Mouse (Mus musculus): ENCODE results near the gene Oasl1. TPM values are rescaled to one million over a fixed set of nuclear protein-coding genes. Genes with fewer than 3 reads are reported as not detected.
"Not testable (repeated sequence)": the region's sequence is repeated elsewhere in the genome, so short reads cannot be mapped to it uniquely, and the experiment has no call there.

The Oasl1 gene
- polyA plus RNA-seq, 1 experiment from 2014 or later, result 0.20 TPM

DNA sequence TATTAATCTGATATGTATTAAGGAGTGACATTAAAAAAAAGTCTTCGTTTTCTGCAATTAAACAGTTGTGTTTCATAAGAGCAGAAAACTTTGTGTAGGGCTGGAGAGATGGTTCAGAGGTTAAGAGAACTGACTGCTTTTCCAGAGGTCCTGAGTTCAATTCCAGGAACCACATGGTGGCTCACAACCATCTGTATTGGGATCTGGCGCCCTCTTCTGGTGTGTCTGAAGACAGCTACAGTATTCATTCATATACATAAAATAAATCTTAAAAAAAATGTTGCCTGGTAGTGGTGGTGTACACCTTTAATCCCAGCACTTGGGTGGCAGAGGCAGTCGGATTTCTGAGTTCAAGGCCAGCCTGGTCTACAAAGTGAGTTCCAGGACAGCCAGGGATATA, 18.1 kb downstream of the Oasl1 start:
- H3K4me2 ChIP-seq (ENCODE audit: low read depth); H3K27ac ChIP-seq (ENCODE audit: low read depth, low read length); ATAC-seq (ENCODE audit: insufficient read depth, low FRiP score, low TSS enrichment); H3K9me3 ChIP-seq (ENCODE audit: control insufficient read depth, low read length); H3K27me3 ChIP-seq (ENCODE audit: control insufficient read depth, insufficient read depth, low read length); H3K9ac ChIP-seq (ENCODE audit: low read length); H3K36me3 ChIP-seq (ENCODE audit: control insufficient read depth, insufficient read depth, low read length); H3K4me1 ChIP-seq (ENCODE audit: control insufficient read depth, insufficient read depth, low read length); DNase-seq (ENCODE audit: low spot score); H3K4me3 ChIP-seq (ENCODE audit: low read depth, low read length): not testable (repeated sequence)
- 56% methylated on average over 3 of the region's 3 CpGs for WGBS

DNA sequence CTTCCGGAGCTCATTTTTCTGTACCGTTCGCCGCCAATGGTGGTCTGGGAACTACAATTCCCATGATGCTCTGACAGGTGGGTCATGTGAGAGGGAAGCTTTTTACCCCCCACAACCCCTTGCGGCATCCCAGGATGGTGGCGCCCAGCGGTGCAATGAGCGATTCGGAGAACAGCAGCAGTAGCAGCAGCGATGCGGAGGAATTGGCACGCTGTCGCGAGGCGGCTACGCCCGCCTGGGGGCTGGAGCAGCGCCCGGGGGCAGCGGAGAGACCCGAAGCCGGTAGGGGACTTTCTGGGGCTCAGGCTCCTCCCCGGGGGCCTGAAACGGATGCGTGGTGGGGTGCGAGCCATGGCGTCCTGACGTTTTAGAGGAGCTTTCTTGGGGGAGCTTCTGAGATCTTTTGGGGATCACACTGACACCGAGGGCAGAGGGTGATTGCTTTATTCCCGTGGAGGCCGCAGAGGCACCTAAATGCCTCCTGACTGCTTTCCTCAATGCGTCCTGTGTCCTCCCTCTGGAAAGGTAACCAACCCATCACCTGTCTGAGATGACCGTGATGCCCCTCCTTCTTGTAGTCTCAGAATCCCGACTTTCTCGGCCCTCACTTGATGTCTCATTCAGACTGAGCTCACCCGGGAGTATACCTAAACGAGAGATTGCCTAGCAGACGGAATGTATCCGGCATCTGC, 19.2 kb downstream of the Oasl1 start, which contains the start of gene 2210016L21Rik:
2210016L21Rik (plus strand) TSS at position 85 of the 692 bp plus-strand sequence.
- peaks cover 5% of the 10 kb centered on the region; the same call in 1 of the 2 replicates for H3K4me1 ChIP-seq (ENCODE audit: control insufficient read depth, insufficient read depth, low read length)
- H3K4me2 ChIP-seq (ENCODE audit: low read depth), result peak within 1 kb of the TSS; percentile 85
- DNase-seq (ENCODE audit: low spot score), result peak; percentile 88
- peak within 1 kb of the TSS; percentile 73 for H3K9ac ChIP-seq (ENCODE audit: low read length)
- peaks cover 2% of the 10 kb centered on the region; the same call in 1 of the 2 replicates for H3K36me3 ChIP-seq (ENCODE audit: control insufficient read depth, insufficient read depth, low read length)
- peak within 1 kb of the TSS; percentile 70 for H3K4me3 ChIP-seq (ENCODE audit: low read depth, low read length)
- WGBS, result 2% methylated on average over 39 of the region's 39 CpGs
- no peak within 1 kb of the TSS for H3K27ac ChIP-seq (ENCODE audit: low read depth, low read length)
- ATAC-seq (ENCODE audit: insufficient read depth, low FRiP score, low TSS enrichment), result peak; percentile 89
- no peaks in the 10 kb centered on the region for H3K27me3 ChIP-seq (ENCODE audit: control insufficient read depth, insufficient read depth, low read length)
- no peaks in the 10 kb centered on the region for H3K9me3 ChIP-seq (ENCODE audit: control insufficient read depth, low read length)

DNA sequence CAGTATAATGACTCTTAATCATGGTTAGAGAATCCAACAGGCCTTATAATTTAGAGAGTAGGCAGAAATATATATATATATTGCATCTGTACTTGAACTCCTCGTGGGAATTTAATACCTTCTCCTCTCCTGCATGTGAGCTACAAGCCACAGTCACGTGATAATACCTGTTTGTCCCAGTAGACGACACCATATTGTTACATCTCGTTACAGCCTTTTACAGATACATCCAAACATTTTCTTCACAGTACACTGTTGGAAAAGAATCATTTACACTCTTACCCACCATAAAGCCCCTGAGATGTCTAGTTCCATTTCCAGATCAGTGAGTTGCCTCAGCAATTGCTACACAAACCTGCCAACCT, 19.7 kb downstream of the Oasl1 start:
- peaks cover 4% of the 10 kb centered on the region for H3K36me3 ChIP-seq (ENCODE audit: control insufficient read depth, insufficient read depth, low read length)
- peaks cover 5% of the 10 kb centered on the region; the same call in 1 of the 2 replicates for H3K4me1 ChIP-seq (ENCODE audit: control insufficient read depth, insufficient read depth, low read length)
- 52% methylated on average over 4 of the region's 4 CpGs for WGBS
- peak overlapping the region; percentile 70 for H3K4me3 ChIP-seq (ENCODE audit: low read depth, low read length)
- no peak for DNase-seq (ENCODE audit: low spot score)
- H3K27me3 ChIP-seq (ENCODE audit: control insufficient read depth, insufficient read depth, low read length), result no peaks in the 10 kb centered on the region
- no peak overlapping the region for H3K27ac ChIP-seq (ENCODE audit: low read depth, low read length)
- no peak for ATAC-seq (ENCODE audit: insufficient read depth, low FRiP score, low TSS enrichment)
- peak overlapping the region; percentile 85 for H3K4me2 ChIP-seq (ENCODE audit: low read depth)
- H3K9ac ChIP-seq (ENCODE audit: low read length), result peak overlapping the region; percentile 73
- no peaks in the 10 kb centered on the region for H3K9me3 ChIP-seq (ENCODE audit: control insufficient read depth, low read length)

DNA sequence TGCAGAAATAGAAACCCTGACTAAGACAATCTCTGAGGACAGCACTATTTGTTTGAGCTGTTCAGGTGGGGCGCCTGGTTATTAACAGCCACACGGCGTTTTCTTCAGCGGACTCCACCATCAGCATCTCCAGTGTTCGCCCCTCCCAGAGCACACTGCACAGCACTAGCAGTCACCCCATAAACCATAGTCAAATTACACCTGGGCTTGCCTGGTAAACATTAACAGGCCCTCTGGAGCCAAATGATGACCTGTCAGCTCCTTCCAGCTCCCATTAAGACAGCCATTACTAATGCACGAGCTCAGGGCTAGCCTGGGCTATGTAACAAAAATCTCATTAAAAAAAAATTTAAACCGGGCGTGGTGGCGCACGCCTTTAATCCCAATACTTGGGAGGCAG, 22.0 kb downstream of the Oasl1 start:
- H3K4me1 ChIP-seq (ENCODE audit: control insufficient read depth, insufficient read depth, low read length), result peaks cover 5% of the 10 kb centered on the region; the same call in 1 of the 2 replicates
- no peak overlapping the region for H3K9ac ChIP-seq (ENCODE audit: low read length)
- DNase-seq (ENCODE audit: low spot score) (no peak), ATAC-seq (ENCODE audit: insufficient read depth, low FRiP score, low TSS enrichment) (no peak)
- no peak overlapping the region for H3K4me3 ChIP-seq (ENCODE audit: low read depth, low read length)
- H3K27me3 ChIP-seq (ENCODE audit: control insufficient read depth, insufficient read depth, low read length), result no peaks in the 10 kb centered on the region
- H3K36me3 ChIP-seq (ENCODE audit: control insufficient read depth, insufficient read depth, low read length), result peaks cover 7% of the 10 kb centered on the region
- no peaks in the 10 kb centered on the region for H3K9me3 ChIP-seq (ENCODE audit: control insufficient read depth, low read length)
- no peak overlapping the region for H3K27ac ChIP-seq (ENCODE audit: low read depth, low read length)
- H3K4me2 ChIP-seq (ENCODE audit: low read depth), result no peak overlapping the region
- 96% methylated on average over 10 of the region's 10 CpGs for WGBS

DNA sequence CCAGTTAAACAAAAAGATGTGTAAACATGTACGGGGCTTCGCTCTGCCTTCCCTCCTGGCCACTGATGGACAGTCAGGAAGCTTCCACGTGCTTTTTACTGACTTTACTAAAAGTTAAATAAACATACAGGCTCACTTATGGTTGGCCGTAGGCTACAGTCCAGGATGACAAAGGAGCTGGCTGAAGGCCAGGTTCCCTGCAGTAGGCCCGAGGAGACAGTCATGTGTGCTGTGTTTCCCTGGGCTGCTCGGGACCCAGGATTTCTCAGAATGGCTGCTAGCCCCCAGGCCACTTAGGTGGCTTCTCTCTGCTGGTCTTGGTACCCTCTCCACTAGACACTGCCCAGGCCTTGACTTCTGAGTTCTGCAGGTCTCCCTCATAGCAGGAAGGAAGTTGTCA, 25.9 kb downstream of the Oasl1 start:
- WGBS, result 76% methylated on average over 6 of the region's 6 CpGs
- H3K4me2 ChIP-seq (ENCODE audit: low read depth), result no peak overlapping the region
- H3K9ac ChIP-seq (ENCODE audit: low read length), result no peak overlapping the region
- H3K4me3 ChIP-seq (ENCODE audit: low read depth, low read length), result no peak overlapping the region
- no peaks in the 10 kb centered on the region for H3K27me3 ChIP-seq (ENCODE audit: control insufficient read depth, insufficient read depth, low read length)
- no peaks in the 10 kb centered on the region for H3K9me3 ChIP-seq (ENCODE audit: control insufficient read depth, low read length)
- no peak for DNase-seq (ENCODE audit: low spot score)
- H3K36me3 ChIP-seq (ENCODE audit: control insufficient read depth, insufficient read depth, low read length), result peaks cover 7% of the 10 kb centered on the region
- no peak for ATAC-seq (ENCODE audit: insufficient read depth, low FRiP score, low TSS enrichment)
- 0 out of 2 replicates have a peak, but pooled peaks cover 2% of the 10 kb centered on the region for H3K4me1 ChIP-seq (ENCODE audit: control insufficient read depth, insufficient read depth, low read length)
- no peak overlapping the region for H3K27ac ChIP-seq (ENCODE audit: low read depth, low read length)

DNA sequence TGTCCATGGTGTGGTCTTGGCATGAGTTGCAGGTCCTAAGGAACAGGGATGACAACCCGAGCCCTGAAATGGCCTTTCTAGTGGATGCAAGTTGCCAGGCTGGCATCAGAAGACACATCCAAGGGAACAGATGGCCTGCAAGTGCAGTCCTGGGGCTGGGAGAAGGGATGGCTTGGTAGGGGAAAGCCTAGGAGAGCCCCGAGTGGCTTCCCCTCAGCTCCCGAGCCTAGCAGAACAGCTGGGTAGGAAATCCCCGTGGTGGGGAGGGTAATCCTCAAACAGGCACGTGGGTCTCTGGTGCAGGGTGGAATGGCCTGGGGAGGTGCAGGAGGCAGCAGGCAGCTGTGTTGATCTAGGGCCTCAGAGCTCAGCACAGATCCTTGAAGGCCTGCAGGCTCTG, 26.3 kb downstream of the Oasl1 start:
- 80% methylated on average over 5 of the region's 5 CpGs for WGBS
- no peak for DNase-seq (ENCODE audit: low spot score)
- Histone ChIP-seq H3K9ac (ENCODE audit: low read length) (no peak overlapping the region), H3K4me1 (ENCODE audit: control insufficient read depth, insufficient read depth, low read length) (0 out of 2 replicates have a peak, but pooled peaks cover 2% of the 10 kb centered on the region), H3K27me3 (ENCODE audit: control insufficient read depth, insufficient read depth, low read length) (no peaks in the 10 kb centered on the region), H3K36me3 (ENCODE audit: control insufficient read depth, insufficient read depth, low read length) (peaks cover 7% of the 10 kb centered on the region), H3K4me3 (ENCODE audit: low read depth, low read length) (no peak overlapping the region), H3K9me3 (ENCODE audit: control insufficient read depth, low read length) (no peaks in the 10 kb centered on the region), H3K27ac (ENCODE audit: low read depth, low read length) (no peak overlapping the region), H3K4me2 (ENCODE audit: low read depth) (no peak overlapping the region)
- no peak for ATAC-seq (ENCODE audit: insufficient read depth, low FRiP score, low TSS enrichment)

DNA sequence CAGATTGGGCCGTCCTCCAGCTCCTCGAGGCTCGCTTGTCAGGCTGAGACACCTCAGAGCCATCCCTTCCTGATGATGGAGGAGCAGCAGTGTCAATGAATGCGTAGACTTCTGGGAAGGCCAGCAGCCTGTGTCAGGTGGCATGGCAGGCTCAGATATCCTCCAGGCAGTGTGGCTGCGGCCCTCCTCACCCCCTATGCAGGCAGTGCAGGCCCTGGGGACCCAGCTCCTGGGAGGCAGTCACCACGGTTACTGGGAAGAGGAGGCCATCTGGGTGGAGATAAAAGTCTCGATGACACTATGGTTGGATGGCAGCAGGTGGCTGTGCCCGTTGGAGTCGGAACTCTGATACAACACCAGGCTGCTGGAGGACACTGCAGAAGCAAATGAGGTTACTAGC, 26.8 kb downstream of the Oasl1 start:
- H3K36me3 ChIP-seq (ENCODE audit: control insufficient read depth, insufficient read depth, low read length), result peaks cover 7% of the 10 kb centered on the region
- H3K4me1 ChIP-seq (ENCODE audit: control insufficient read depth, insufficient read depth, low read length), result 0 out of 2 replicates have a peak, but pooled peaks cover 2% of the 10 kb centered on the region
- WGBS, result 75% methylated on average over 9 of the region's 9 CpGs
- no peak overlapping the region for H3K27ac ChIP-seq (ENCODE audit: low read depth, low read length)
- no peaks in the 10 kb centered on the region for H3K9me3 ChIP-seq (ENCODE audit: control insufficient read depth, low read length)
- H3K9ac ChIP-seq (ENCODE audit: low read length), result no peak overlapping the region
- DNase-seq (ENCODE audit: low spot score), result no peak
- ATAC-seq (ENCODE audit: insufficient read depth, low FRiP score, low TSS enrichment), result no peak
- no peak overlapping the region for H3K4me2 ChIP-seq (ENCODE audit: low read depth)
- H3K4me3 ChIP-seq (ENCODE audit: low read depth, low read length), result no peak overlapping the region
- no peaks in the 10 kb centered on the region for H3K27me3 ChIP-seq (ENCODE audit: control insufficient read depth, insufficient read depth, low read length)

DNA sequence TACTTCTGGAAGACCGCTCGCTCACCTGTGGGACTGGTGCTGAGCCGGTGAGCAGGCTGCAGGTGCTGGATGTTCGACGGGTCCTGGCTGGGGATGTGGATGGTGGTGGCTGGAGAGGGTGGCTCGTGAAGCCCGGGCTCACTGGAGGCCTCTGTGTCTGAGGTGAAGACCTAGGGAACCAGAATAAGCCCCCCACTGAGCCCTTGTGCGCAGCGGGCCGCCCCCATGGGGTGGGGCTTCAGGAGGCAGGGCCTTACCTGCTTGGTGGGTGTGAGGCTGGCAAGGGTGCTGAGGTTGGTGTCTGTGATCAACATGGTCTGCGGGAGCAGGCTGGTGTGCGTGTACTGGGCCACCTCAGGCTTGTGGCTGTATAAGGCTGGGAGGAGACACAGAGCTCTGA, 27.6 kb downstream of the Oasl1 start:
- Histone ChIP-seq H3K9ac (ENCODE audit: low read length) (peak overlapping the region; percentile 22; the same call in 1 of the 2 replicates), H3K27me3 (ENCODE audit: control insufficient read depth, insufficient read depth, low read length) (no peaks in the 10 kb centered on the region), H3K4me1 (ENCODE audit: control insufficient read depth, insufficient read depth, low read length) (0 out of 2 replicates have a peak, but pooled peaks cover 2% of the 10 kb centered on the region), H3K4me3 (ENCODE audit: low read depth, low read length) (no peak overlapping the region), H3K9me3 (ENCODE audit: control insufficient read depth, low read length) (no peaks in the 10 kb centered on the region), H3K4me2 (ENCODE audit: low read depth) (no peak overlapping the region), H3K36me3 (ENCODE audit: control insufficient read depth, insufficient read depth, low read length) (peaks cover 6% of the 10 kb centered on the region), H3K27ac (ENCODE audit: low read depth, low read length) (no peak overlapping the region)
- ATAC-seq (ENCODE audit: insufficient read depth, low FRiP score, low TSS enrichment) (no peak), DNase-seq (ENCODE audit: low spot score) (no peak)
- 67% methylated on average over 12 of the region's 12 CpGs for WGBS

DNA sequence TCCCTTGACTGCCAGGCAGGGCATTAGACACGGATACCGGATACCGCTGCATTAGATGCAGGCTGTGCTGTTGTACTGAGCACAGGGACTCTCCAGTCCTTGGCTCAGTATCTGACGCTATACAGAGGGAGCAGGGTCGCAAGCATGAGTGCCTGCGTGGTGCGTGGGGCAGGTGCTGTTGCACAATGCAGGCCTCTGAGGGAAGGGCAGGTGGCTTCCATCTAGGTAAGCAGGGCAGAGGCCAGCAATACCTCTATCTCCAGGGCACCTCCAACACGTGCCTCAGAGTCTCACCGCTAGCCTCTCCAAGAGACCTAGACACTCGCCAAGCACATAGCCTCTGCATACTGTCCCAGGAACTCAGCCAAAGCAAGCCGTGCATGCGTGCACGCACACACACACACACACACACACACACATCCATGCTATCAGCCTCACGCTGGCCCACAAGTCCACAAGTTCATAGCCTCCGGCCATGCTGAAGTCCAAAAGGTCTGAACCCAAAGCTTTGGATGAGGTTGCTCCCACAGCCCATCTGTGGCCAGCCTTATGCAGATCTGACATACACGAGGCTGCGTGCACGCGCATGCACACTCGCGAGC, 28.3 kb downstream of the Oasl1 start:
- DNase-seq (ENCODE audit: low spot score) (no peak), ATAC-seq (ENCODE audit: insufficient read depth, low FRiP score, low TSS enrichment) (no peak)
- H3K9ac ChIP-seq (ENCODE audit: low read length), result no peak overlapping the region
- no peak overlapping the region for H3K4me2 ChIP-seq (ENCODE audit: low read depth)
- 0 out of 2 replicates have a peak, but pooled peaks cover 2% of the 10 kb centered on the region for H3K4me1 ChIP-seq (ENCODE audit: control insufficient read depth, insufficient read depth, low read length)
- 86% methylated on average over 21 of the region's 21 CpGs for WGBS
- H3K27me3 ChIP-seq (ENCODE audit: control insufficient read depth, insufficient read depth, low read length), result no peaks in the 10 kb centered on the region
- no peaks in the 10 kb centered on the region for H3K9me3 ChIP-seq (ENCODE audit: control insufficient read depth, low read length)
- H3K36me3 ChIP-seq (ENCODE audit: control insufficient read depth, insufficient read depth, low read length), result peaks cover 5% of the 10 kb centered on the region
- H3K4me3 ChIP-seq (ENCODE audit: low read depth, low read length), result no peak overlapping the region
- H3K27ac ChIP-seq (ENCODE audit: low read depth, low read length), result no peak overlapping the region

All from neural tube, embryonic 11.5 days (tissue).